Mouse (Mus musculus): ENCODE data around the gene Cd72.

GRCm38 (mm10) chr4:43432832-43433231 is 21.6 kb downstream of the Cd72 start:
- no peak for TF ChIP-seq CTCF (IDR thresholded peaks at IDR 0.05; ENCODE audit: low read depth, low read length)
- TF ChIP-seq POLR2A (IDR thresholded peaks at IDR 0.05; ENCODE audit: extremely low read depth, insufficient read depth, low read length): no peak

All from liver, adult 2 months (tissue).